Mouse (Mus musculus): ENCODE results near the gene Pakap. TPM values are rescaled to one million over a fixed set of nuclear protein-coding genes. Genes with fewer than 3 reads are reported as not detected.

Pakap gene
- polyA plus RNA-seq, 1 experiment from 2014 or later, result 25.4 TPM

- H3K27me3 ChIP-seq (replicated peaks; ENCODE audit: control insufficient read depth, insufficient read depth, low read length), result no peaks in the 10 kb centered on the region
- H3K9me3 ChIP-seq (ENCODE audit: control insufficient read depth, low read length), result no peaks in the 10 kb centered on the region
- H3K36me3 ChIP-seq (ENCODE audit: control insufficient read depth, insufficient read depth, low read length), result no peaks in the 10 kb centered on the region
- ATAC-seq (ENCODE audit: low read depth) (peak; percentile 59), DNase-seq (ENCODE audit: low spot score) (peak; percentile 87)
- H3K27ac ChIP-seq (replicated peaks; ENCODE audit: low read depth, low read length), result peak overlapping the region; percentile 81
- peak overlapping the region; percentile 5; the same call in 1 of the 2 replicates for H3K4me3 ChIP-seq (ENCODE audit: low read depth, low read length)
- peak overlapping the region; percentile 55 for H3K4me2 ChIP-seq (ENCODE audit: low read depth, low read length)
- H3K4me1 ChIP-seq (ENCODE audit: control insufficient read depth, insufficient read depth, low read length), result peaks cover 44% of the 10 kb centered on the region
- no peak overlapping the region; the same call in 1 of the 2 replicates for H3K9ac ChIP-seq (ENCODE audit: low read depth, low read length)
- WGBS, result 29% methylated on average over 8 of the region's 8 CpGs
Observed at GRCm38 (mm10) chr4:57846991-57847422, 279.0 kb downstream of the Pakap start.

GRCm38 (mm10) chr4:57847676-57848075, 279.7 kb downstream of the Pakap start:
- H3K4me1 ChIP-seq (ENCODE audit: control insufficient read depth, insufficient read depth, low read length), result peaks cover 44% of the 10 kb centered on the region
- H3K27ac ChIP-seq (replicated peaks; ENCODE audit: low read depth, low read length), result peak overlapping the region; percentile 81
- H3K27me3 ChIP-seq (replicated peaks; ENCODE audit: control insufficient read depth, insufficient read depth, low read length), result no peaks in the 10 kb centered on the region
- no peaks in the 10 kb centered on the region for H3K9me3 ChIP-seq (ENCODE audit: control insufficient read depth, low read length)
- H3K4me2 ChIP-seq (ENCODE audit: low read depth, low read length), result peak overlapping the region; percentile 55
- H3K4me3 ChIP-seq (ENCODE audit: low read depth, low read length), result peak overlapping the region; percentile 5; the same call in 1 of the 2 replicates
- H3K36me3 ChIP-seq (ENCODE audit: control insufficient read depth, insufficient read depth, low read length), result no peaks in the 10 kb centered on the region
- H3K9ac ChIP-seq (ENCODE audit: low read depth, low read length), result no peak overlapping the region
- 70% methylated on average over 3 of the region's 3 CpGs for WGBS
- no peak for DNase-seq (ENCODE audit: low spot score)
- ATAC-seq (ENCODE audit: low read depth), result no peak

GRCm38 (mm10) chr4:57849465-57849864, 281.5 kb downstream of the Pakap start:
- ATAC-seq (ENCODE audit: low read depth) (no peak), DNase-seq (ENCODE audit: low spot score) (no peak)

GRCm38 (mm10) chr4:57851731-57852130, 283.8 kb downstream of the Pakap start:
- peaks cover 22% of the 10 kb centered on the region for H3K4me1 ChIP-seq (ENCODE audit: control insufficient read depth, insufficient read depth, low read length)
- no peak overlapping the region for H3K4me2 ChIP-seq (ENCODE audit: low read depth, low read length)
- ATAC-seq (ENCODE audit: low read depth) (no peak), DNase-seq (ENCODE audit: low spot score) (peak; percentile 60)
- H3K36me3 ChIP-seq (ENCODE audit: control insufficient read depth, insufficient read depth, low read length), result peaks cover 29% of the 10 kb centered on the region
- no peak overlapping the region for H3K27ac ChIP-seq (replicated peaks; ENCODE audit: low read depth, low read length)
- H3K9me3 ChIP-seq (ENCODE audit: control insufficient read depth, low read length), result no peaks in the 10 kb centered on the region
- no peak overlapping the region for H3K9ac ChIP-seq (ENCODE audit: low read depth, low read length)
- H3K4me3 ChIP-seq (ENCODE audit: low read depth, low read length), result no peak overlapping the region
- no peaks in the 10 kb centered on the region for H3K27me3 ChIP-seq (replicated peaks; ENCODE audit: control insufficient read depth, insufficient read depth, low read length)
- 62% methylated on average over 1 of the region's 1 CpGs for WGBS

More at GRCm38 (mm10) chr4:57849465-57849864, 281.5 kb downstream of the Pakap start:
- Histone ChIP-seq H3K36me3 (ENCODE audit: control insufficient read depth, insufficient read depth, low read length) (peaks cover 7% of the 10 kb centered on the region), H3K4me3 (ENCODE audit: low read depth, low read length) (no peak overlapping the region), H3K27me3 (replicated peaks; ENCODE audit: control insufficient read depth, insufficient read depth, low read length) (no peaks in the 10 kb centered on the region), H3K4me2 (ENCODE audit: low read depth, low read length) (no peak overlapping the region), H3K4me1 (ENCODE audit: control insufficient read depth, insufficient read depth, low read length) (peaks cover 42% of the 10 kb centered on the region), H3K9me3 (ENCODE audit: control insufficient read depth, low read length) (no peaks in the 10 kb centered on the region), H3K27ac (replicated peaks; ENCODE audit: low read depth, low read length) (no peak overlapping the region), H3K9ac (ENCODE audit: low read depth, low read length) (no peak overlapping the region)
- WGBS, result 79% methylated on average over 6 of the region's 6 CpGs

GRCm38 (mm10) chr4:57852461-57853040, 284.6 kb downstream of the Pakap start:
- H3K4me3 ChIP-seq (ENCODE audit: low read depth, low read length), result no peak overlapping the region
- peaks cover 37% of the 10 kb centered on the region for H3K36me3 ChIP-seq (ENCODE audit: control insufficient read depth, insufficient read depth, low read length)
- 0 out of 2 replicates have a peak overlapping the region, but pooled peaks have one; percentile 1 for H3K27ac ChIP-seq (replicated peaks; ENCODE audit: low read depth, low read length)
- no peaks in the 10 kb centered on the region for H3K27me3 ChIP-seq (replicated peaks; ENCODE audit: control insufficient read depth, insufficient read depth, low read length)
- H3K4me2 ChIP-seq (ENCODE audit: low read depth, low read length), result no peak overlapping the region
- 33% methylated on average over 9 of the region's 9 CpGs for WGBS
- DNase-seq (ENCODE audit: low spot score) (peak; percentile 29), ATAC-seq (ENCODE audit: low read depth) (no peak)
- H3K9ac ChIP-seq (ENCODE audit: low read depth, low read length), result no peak overlapping the region
- H3K4me1 ChIP-seq (ENCODE audit: control insufficient read depth, insufficient read depth, low read length), result peaks cover 13% of the 10 kb centered on the region
- H3K9me3 ChIP-seq (ENCODE audit: control insufficient read depth, low read length), result no peaks in the 10 kb centered on the region

- ATAC-seq (ENCODE audit: low read depth) (no peak), DNase-seq (ENCODE audit: low spot score) (no peak)
- H3K36me3 ChIP-seq (ENCODE audit: control insufficient read depth, insufficient read depth, low read length), result peaks cover 46% of the 10 kb centered on the region
- no peak overlapping the region for H3K4me3 ChIP-seq (ENCODE audit: low read depth, low read length)
- 81% methylated on average over 6 of the region's 6 CpGs for WGBS
- no peaks in the 10 kb centered on the region for H3K27me3 ChIP-seq (replicated peaks; ENCODE audit: control insufficient read depth, insufficient read depth, low read length)
- H3K9me3 ChIP-seq (ENCODE audit: control insufficient read depth, low read length), result no peaks in the 10 kb centered on the region
- H3K4me2 ChIP-seq (ENCODE audit: low read depth, low read length), result no peak overlapping the region
- H3K9ac ChIP-seq (ENCODE audit: low read depth, low read length), result no peak overlapping the region
- H3K27ac ChIP-seq (replicated peaks; ENCODE audit: low read depth, low read length), result no peak overlapping the region
- peaks cover 6% of the 10 kb centered on the region for H3K4me1 ChIP-seq (ENCODE audit: control insufficient read depth, insufficient read depth, low read length)
Observed at GRCm38 (mm10) chr4:57854181-57854580, 286.2 kb downstream of the Pakap start.

- 84% methylated on average over 18 of the region's 18 CpGs for WGBS
- no peak for ATAC-seq (ENCODE audit: low read depth)
- Histone ChIP-seq H3K36me3 (ENCODE audit: control insufficient read depth, insufficient read depth, low read length) (peaks cover 46% of the 10 kb centered on the region), H3K27me3 (replicated peaks; ENCODE audit: control insufficient read depth, insufficient read depth, low read length) (no peaks in the 10 kb centered on the region), H3K4me1 (ENCODE audit: control insufficient read depth, insufficient read depth, low read length) (peaks cover 6% of the 10 kb centered on the region), H3K4me2 (ENCODE audit: low read depth, low read length) (no peak overlapping the region), H3K9me3 (ENCODE audit: control insufficient read depth, low read length) (no peaks in the 10 kb centered on the region), H3K9ac (ENCODE audit: low read depth, low read length) (no peak overlapping the region), H3K4me3 (ENCODE audit: low read depth, low read length) (no peak overlapping the region), H3K27ac (replicated peaks; ENCODE audit: low read depth, low read length) (no peak overlapping the region)
- DNase-seq (ENCODE audit: low spot score), result peak; percentile 11
Observed at GRCm38 (mm10) chr4:57855281-57855941, 287.4 kb downstream of the Pakap start.

GRCm38 (mm10) chr4:57856673-57857072, 288.7 kb downstream of the Pakap start:
- H3K36me3 ChIP-seq (ENCODE audit: control insufficient read depth, insufficient read depth, low read length), result peaks cover 46% of the 10 kb centered on the region
- no peak overlapping the region for H3K4me3 ChIP-seq (ENCODE audit: low read depth, low read length)
- ATAC-seq (ENCODE audit: low read depth) (no peak), DNase-seq (ENCODE audit: low spot score) (no peak)
- no peak overlapping the region for H3K4me2 ChIP-seq (ENCODE audit: low read depth, low read length)
- H3K27me3 ChIP-seq (replicated peaks; ENCODE audit: control insufficient read depth, insufficient read depth, low read length), result no peaks in the 10 kb centered on the region
- H3K4me1 ChIP-seq (ENCODE audit: control insufficient read depth, insufficient read depth, low read length), result peaks cover 6% of the 10 kb centered on the region
- no peaks in the 10 kb centered on the region for H3K9me3 ChIP-seq (ENCODE audit: control insufficient read depth, low read length)
- H3K27ac ChIP-seq (replicated peaks; ENCODE audit: low read depth, low read length), result no peak overlapping the region
- WGBS, result 91% methylated on average over 10 of the region's 10 CpGs
- H3K9ac ChIP-seq (ENCODE audit: low read depth, low read length), result no peak overlapping the region
